In the genomic region with DNA sequence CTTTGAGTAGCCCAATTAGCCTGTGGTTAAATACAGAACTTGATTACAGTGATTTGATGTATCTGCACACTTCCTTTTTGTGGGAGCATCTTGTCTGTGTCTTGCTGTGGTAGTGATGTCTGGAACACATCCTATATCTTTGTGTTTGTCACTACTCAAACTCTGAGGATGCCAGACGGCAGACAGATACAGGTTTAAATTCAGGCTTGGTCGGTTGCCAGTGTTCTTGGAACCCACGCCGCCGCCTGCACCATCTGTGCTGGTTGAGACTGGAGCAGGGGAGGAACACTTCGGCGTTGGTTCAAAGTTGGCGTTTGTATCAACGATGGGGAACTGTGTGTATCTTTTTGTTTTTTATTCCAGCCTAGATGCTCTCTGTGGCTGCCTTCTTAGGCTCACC, we compare ENCODE assay signal across 13 mouse cellular contexts. TPM values are rescaled to one million over a fixed set of nuclear protein-coding genes. Genes with fewer than 3 reads are reported as not detected.
DNase-seq lines count a peak whose midpoint lies in the region; TF ChIP-seq lines count a peak whose summit lies in the region.
"Had no signal": no experiment of that assay in that cellular context is flagged by ENCODE, and none has a peak within 500 bp of the region (broad histone marks: within the 10 kb centered on the region; RNA-seq: fewer than 3 reads in every experiment).

No protein-coding gene starts in this region.

- H3K27ac ChIP-seq in gastrocnemius, adult 2 months = no peak overlapping the region
- H3K27ac ChIP-seq: hindbrain, embryonic 15.5 days; midbrain, embryonic 12.5 days; stomach, embryonic 15.5 days had no signal

- intact Hi-C loops in left cerebral cortex, postnatal 10 days (cut with DNase I) = no loop called here
- intact Hi-C loops in gastrocnemius, adult 2 months (cut with DNase I) = no loop called here

- DNase-seq in MN1 (ENCODE audit: low spot score) = peak; percentile 54
- peak; percentile 66 for DNase-seq in cerebellum, adult 8-10 months
- peak; percentile 89 for DNase-seq in layer of hippocampus, adult 11-12 months (ENCODE audit: low spot score)
- DNase-seq in left cerebral cortex, postnatal 10 days (ENCODE audit: extremely low spot score in 1 of 2, low spot score in 2 of 2) = peak; percentile 82 to 92
- no peak for DNase-seq in gastrocnemius, adult 2 months
- DNase-seq in heart, adult 11 months = no peak
- no peak for DNase-seq in ovary, postnatal 36 days (ENCODE audit: low spot score)
- no peak for DNase-seq in B cell, adult 2 months
- DNase-seq: kidney, postnatal 4 days; lung, adult 2 months had no signal

- no peak overlapping the region for H3K4me3 ChIP-seq in gastrocnemius, adult 2 months
- H3K4me3 ChIP-seq: hindbrain, embryonic 15.5 days; midbrain, embryonic 12.5 days; stomach, embryonic 15.5 days had no signal

- TF ChIP-seq CTCF in gastrocnemius, adult 2 months (IDR thresholded peaks at IDR 0.05) = no peak

RNA-seq across cellular contexts. Expression of gene Sec24d, which starts 31.0 kb away (rescaled TPM):
- 10 to 100 TPM; 15.5 to 16.3 TPM for total RNA-seq in left cerebral cortex, postnatal 10 days (2021)
- 1 to 10 TPM; 5.2 to 9.8 TPM for total RNA-seq in gastrocnemius, adult 2 months (2021)

Comparison
In these comparisons a context has a peak if more than half of its experiments do, and no peak if none do; other contexts are left out.
1. DNase-seq: peak in MN1 (single experiment), cerebellum, adult 8-10 months (single experiment), layer of hippocampus, adult 11-12 months (single experiment) and left cerebral cortex, postnatal 10 days (2 of 2); none in gastrocnemius, adult 2 months (single experiment), heart, adult 11 months (single experiment), ovary, postnatal 36 days (single experiment) and B cell, adult 2 months (0 of 2).